Mouse (Mus musculus) forebrain, embryonic 15.5 days (tissue): Measurements from ENCODE around the gene Dnajb2. TPM values are rescaled to one million over a fixed set of nuclear protein-coding genes. Genes with fewer than 3 reads are reported as not detected.

Experiments used
- ATAC-seq: fragments of 200-750 bp; cut with Nextera tagmentation; replicated peaks from 2 replicates; pipeline ENCODE4 v1.8.0; 2017; ENCODE audit warnings: mild to moderate bottlenecking, moderate TSS enrichment, moderate library complexity
- H3K27ac ChIP-seq: fragments of 300-500 bp; sonication (generic); replicated peaks from 2 replicates; pipeline ENCODE4 v1.5.1; 2015; ENCODE audit warnings: mild to moderate bottlenecking, inconsistent platforms
- H3K27me3 ChIP-seq: fragments of 300-500 bp; sonication (generic); 2 replicates; pipeline ENCODE4 v1.6.1; 2015; ENCODE audit warnings: inconsistent platforms
- H3K36me3 ChIP-seq: fragments of 300-500 bp; sonication (generic); 2 replicates; pipeline ENCODE4 v1.6.1; 2015; ENCODE audit warnings: mild to moderate bottlenecking, inconsistent platforms
- H3K4me1 ChIP-seq: fragments of 300-500 bp; sonication (generic); 2 replicates; pipeline ENCODE4 v1.6.1; 2015; ENCODE audit warnings: inconsistent platforms
- H3K4me2 ChIP-seq: fragments of 300-500 bp; sonication (generic); replicated peaks from 2 replicates; pipeline ENCODE4 v1.6.1; 2015; ENCODE audit warnings: mild to moderate bottlenecking, inconsistent platforms
- H3K4me3 ChIP-seq: fragments of 300-500 bp; sonication (generic); 2 replicates; pipeline ENCODE4 v1.5.1; 2015; ENCODE audit warnings: mild to moderate bottlenecking, inconsistent platforms
- H3K9ac ChIP-seq: fragments of 300-500 bp; sonication (generic); replicated peaks from 2 replicates; pipeline ENCODE4 v1.6.1; 2015; ENCODE audit warnings: mild to moderate bottlenecking, inconsistent platforms
- H3K9me3 ChIP-seq: fragments of 300-500 bp; sonication (generic); 2 replicates; pipeline ENCODE4 v1.6.1; 2016; ENCODE audit warnings: inconsistent platforms
- WGBS: fragments of 180-500 bp; shearing (Covaris S2); methylation state at CpG from one replicate; pipeline ENCODE4 v1.1.7; 2015; ENCODE audit warnings: mixed read lengths; 5-methylcytosine and 5-hydroxymethylcytosine counted together
- polyA plus RNA-seq: library from polyadenylated mRNA; unstranded; fragments of >200 nt; fragmentation: Nextera tagmentation; extraction: Ambion mirVana; gene quantifications from 2 replicates; pipeline ENCODE4 v1.2.1, GENCODE M21; 2015

Gene Dnajb2
- polyA plus RNA-seq, 1 experiment from 2014 or later = 54.0 TPM

DNA sequence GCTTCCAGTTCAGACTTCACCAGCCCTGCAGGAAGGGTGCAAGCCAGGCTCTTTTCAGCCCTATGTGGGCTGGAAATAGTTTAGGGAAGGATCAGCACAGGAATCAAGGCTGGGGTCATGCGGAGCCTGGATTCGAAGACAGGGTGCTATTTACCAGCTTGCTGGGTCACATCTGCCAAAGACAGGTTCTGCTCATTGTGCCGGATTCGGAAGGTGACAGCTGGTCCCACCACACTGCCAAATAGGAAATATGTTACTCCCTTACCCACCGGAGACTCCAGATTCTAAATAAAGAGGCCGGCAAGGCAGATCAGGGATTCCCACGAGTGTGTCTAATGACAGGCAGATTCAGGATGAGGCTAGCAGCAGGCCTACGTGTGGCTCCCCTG is 18.4 kb downstream of the Dnajb2 start:
- Histone ChIP-seq H3K4me1 (peaks cover 23% of the 10 kb centered on the region), H3K4me3 (no peak overlapping the region), H3K36me3 (no peaks in the 10 kb centered on the region), H3K27me3 (0 out of 2 replicates have a peak, but pooled peaks cover 4% of the 10 kb centered on the region), H3K4me2 (no peak overlapping the region), H3K9me3 (no peaks in the 10 kb centered on the region), H3K9ac (no peak overlapping the region), H3K27ac (peak overlapping the region; percentile 32; the same call in 1 of the 2 replicates)
- ATAC-seq = 0 out of 2 replicates have a peak, but pooled peaks have one; percentile 2
- WGBS = 48% methylated on average over 8 of the region's 8 CpGs

DNA sequence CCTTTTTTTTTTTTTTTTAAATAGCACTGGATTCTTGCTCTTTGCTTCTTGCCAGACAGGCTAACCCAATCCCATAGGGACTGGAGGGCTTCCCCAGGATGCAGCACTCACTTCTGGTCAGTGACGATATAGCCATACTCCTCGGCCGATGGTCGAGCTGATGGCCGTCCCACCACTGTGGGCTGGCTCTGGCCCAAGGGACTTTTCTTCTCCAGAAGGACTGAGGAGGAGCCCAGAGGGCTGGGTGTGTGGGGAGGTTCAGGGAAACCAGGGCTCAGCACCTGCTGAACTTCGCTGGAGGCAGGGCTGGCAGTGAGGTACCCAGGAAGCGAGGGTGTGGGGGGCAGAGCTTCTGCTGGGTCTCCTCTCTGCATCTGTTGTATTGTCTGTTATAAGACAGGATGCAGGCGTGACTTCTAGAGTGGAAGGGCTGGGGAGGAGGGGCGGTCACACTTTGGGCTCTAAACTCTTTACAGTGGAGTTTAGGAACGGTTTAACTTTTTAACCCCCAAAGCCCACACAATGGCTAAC is 19.4 kb downstream of the Dnajb2 start:
- Histone ChIP-seq H3K4me2 (no peak overlapping the region), H3K9ac (no peak overlapping the region), H3K36me3 (no peaks in the 10 kb centered on the region), H3K4me3 (no peak overlapping the region), H3K9me3 (no peaks in the 10 kb centered on the region), H3K27ac (no peak overlapping the region), H3K4me1 (peaks cover 18% of the 10 kb centered on the region), H3K27me3 (0 out of 2 replicates have a peak, but pooled peaks cover 4% of the 10 kb centered on the region)
- ATAC-seq = no peak
- WGBS = 73% methylated on average over 10 of the region's 10 CpGs

DNA sequence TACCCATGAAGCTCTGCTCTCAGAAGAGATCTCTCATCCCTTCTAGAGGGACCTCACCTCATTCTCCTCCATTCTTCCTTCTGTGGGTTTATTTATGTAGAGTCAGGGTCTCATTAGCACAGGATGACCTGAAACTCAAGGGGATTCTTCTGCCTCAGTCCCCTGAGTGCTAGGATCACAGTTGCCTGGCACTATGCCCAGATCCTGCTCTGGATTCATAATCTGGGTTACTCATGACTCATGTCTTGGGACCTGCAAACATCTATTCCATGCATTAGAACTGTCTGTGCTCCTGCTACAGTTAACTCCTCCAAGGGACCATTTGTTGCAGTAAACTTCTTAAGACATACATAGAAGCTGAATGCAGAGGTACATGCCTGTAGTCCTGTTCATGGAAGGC is 25.1 kb downstream of the Dnajb2 start:
- H3K4me3 ChIP-seq = no peak overlapping the region
- no peaks in the 10 kb centered on the region for H3K9me3 ChIP-seq
- H3K27ac ChIP-seq = no peak overlapping the region
- peaks cover 46% of the 10 kb centered on the region for H3K27me3 ChIP-seq
- no peak overlapping the region for H3K9ac ChIP-seq
- H3K4me1 ChIP-seq = peaks cover 10% of the 10 kb centered on the region
- ATAC-seq = no peak
- H3K36me3 ChIP-seq = no peaks in the 10 kb centered on the region
- no peak overlapping the region for H3K4me2 ChIP-seq

- Histone ChIP-seq H3K4me1 (peaks cover 10% of the 10 kb centered on the region), H3K4me3 (peak overlapping the region; percentile 50), H3K36me3 (no peaks in the 10 kb centered on the region), H3K27ac (no peak overlapping the region), H3K9ac (peak overlapping the region; percentile 43), H3K4me2 (peak overlapping the region; percentile 72), H3K9me3 (no peaks in the 10 kb centered on the region), H3K27me3 (peaks cover 44% of the 10 kb centered on the region)
- ATAC-seq = peak; percentile 54
- 2% methylated on average over 40 of the region's 40 CpGs for WGBS
Measured at GRCm38 (mm10) chr1:75262969-75263951, 27.1 kb downstream of the Dnajb2 start.

GRCm38 (mm10) chr1:75264091-75264880 is 28.1 kb downstream of the Dnajb2 start, which contains the start of gene Ptprn:
Gene Ptprn, minus strand, starts transcription at chr1:75264502.
- peak; percentile 63 for ATAC-seq
- peak within 1 kb of the TSS; percentile 43 for H3K9ac ChIP-seq
- no peak within 1 kb of the TSS for H3K27ac ChIP-seq
- 13% methylated on average over 28 of the region's 32 CpGs for WGBS
- peaks cover 10% of the 10 kb centered on the region for H3K4me1 ChIP-seq
- H3K9me3 ChIP-seq = no peaks in the 10 kb centered on the region
- H3K4me2 ChIP-seq = peak within 1 kb of the TSS; percentile 72
- peak within 1 kb of the TSS; percentile 50 for H3K4me3 ChIP-seq
- peaks cover 42% of the 10 kb centered on the region for H3K27me3 ChIP-seq
- H3K36me3 ChIP-seq = no peaks in the 10 kb centered on the region

- peak overlapping the region; percentile 39 for H3K4me2 ChIP-seq
- H3K4me1 ChIP-seq = peaks cover 7% of the 10 kb centered on the region; the same call in 1 of the 2 replicates
- no peak overlapping the region for H3K27ac ChIP-seq
- peaks cover 32% of the 10 kb centered on the region; the same call in 1 of the 2 replicates for H3K27me3 ChIP-seq
- peak overlapping the region; percentile 30 for H3K9ac ChIP-seq
- H3K4me3 ChIP-seq = peak overlapping the region; percentile 34
- WGBS = 2% methylated on average over 23 of the region's 23 CpGs
- no peaks in the 10 kb centered on the region for H3K9me3 ChIP-seq
- no peaks in the 10 kb centered on the region for H3K36me3 ChIP-seq
- 0 out of 2 replicates have a peak, but pooled peaks have one; percentile 64 for ATAC-seq
Measured at GRCm38 (mm10) chr1:75277195-75278188, 41.3 kb downstream of the Dnajb2 start.

- under 1% methylated on average over 13 of the region's 13 CpGs for WGBS
- H3K4me1 ChIP-seq = peaks cover 7% of the 10 kb centered on the region; the same call in 1 of the 2 replicates
- H3K9me3 ChIP-seq = no peaks in the 10 kb centered on the region
- peak within 1 kb of the TSS; percentile 39 for H3K4me2 ChIP-seq
- peak within 1 kb of the TSS; percentile 30 for H3K9ac ChIP-seq
- peak within 1 kb of the TSS; percentile 34 for H3K4me3 ChIP-seq
- ATAC-seq = no peak
- peaks cover 32% of the 10 kb centered on the region; the same call in 1 of the 2 replicates for H3K27me3 ChIP-seq
- H3K36me3 ChIP-seq = no peaks in the 10 kb centered on the region
- no peak within 1 kb of the TSS for H3K27ac ChIP-seq
Measured at GRCm38 (mm10) chr1:75278228-75278627, 42.0 kb downstream of the Dnajb2 start, which contains the start of gene Resp18. Gene Resp18, minus strand, starts transcription at chr1:75278415.

- WGBS = 70% methylated on average over 5 of the region's 5 CpGs
- Histone ChIP-seq H3K27ac (no peak overlapping the region), H3K9ac (no peak overlapping the region), H3K27me3 (peaks cover 13% of the 10 kb centered on the region; the same call in 1 of the 2 replicates), H3K4me1 (peaks cover 4% of the 10 kb centered on the region; the same call in 1 of the 2 replicates), H3K36me3 (no peaks in the 10 kb centered on the region), H3K4me3 (no peak overlapping the region), H3K4me2 (no peak overlapping the region), H3K9me3 (no peaks in the 10 kb centered on the region)
- ATAC-seq = 0 out of 2 replicates have a peak, but pooled peaks have one; percentile 58
Measured at GRCm38 (mm10) chr1:75283017-75283416, 46.8 kb downstream of the Dnajb2 start.

DNA sequence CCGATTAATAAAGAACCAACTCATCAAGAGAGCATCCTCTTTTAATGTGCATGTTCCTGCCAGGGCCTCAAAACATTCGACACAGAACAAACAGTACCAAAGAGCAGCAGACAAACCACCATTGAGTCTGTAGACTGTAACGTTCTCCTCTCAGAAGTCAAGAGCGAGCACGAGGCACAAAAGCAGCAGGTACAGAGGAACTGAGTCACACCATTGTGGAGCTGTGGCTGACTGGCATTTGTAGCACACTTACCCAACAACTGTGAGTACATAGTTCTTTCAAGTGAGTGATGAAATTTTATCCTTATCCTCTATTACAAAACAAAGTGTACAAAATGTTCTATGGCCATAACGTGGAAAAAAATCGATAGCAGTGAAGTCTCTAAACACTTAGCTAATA is 48.7 kb downstream of the Dnajb2 start:
- peaks cover 14% of the 10 kb centered on the region for H3K4me1 ChIP-seq
- 0 out of 2 replicates have a peak, but pooled peaks cover 3% of the 10 kb centered on the region for H3K27me3 ChIP-seq
- WGBS = 88% methylated on average over 7 of the region's 7 CpGs
- ATAC-seq = no peak
- no peaks in the 10 kb centered on the region for H3K36me3 ChIP-seq
- no peak overlapping the region for H3K27ac ChIP-seq
- no peaks in the 10 kb centered on the region for H3K9me3 ChIP-seq
- H3K9ac ChIP-seq = no peak overlapping the region
- no peak overlapping the region for H3K4me2 ChIP-seq
- H3K4me3 ChIP-seq = no peak overlapping the region

DNA sequence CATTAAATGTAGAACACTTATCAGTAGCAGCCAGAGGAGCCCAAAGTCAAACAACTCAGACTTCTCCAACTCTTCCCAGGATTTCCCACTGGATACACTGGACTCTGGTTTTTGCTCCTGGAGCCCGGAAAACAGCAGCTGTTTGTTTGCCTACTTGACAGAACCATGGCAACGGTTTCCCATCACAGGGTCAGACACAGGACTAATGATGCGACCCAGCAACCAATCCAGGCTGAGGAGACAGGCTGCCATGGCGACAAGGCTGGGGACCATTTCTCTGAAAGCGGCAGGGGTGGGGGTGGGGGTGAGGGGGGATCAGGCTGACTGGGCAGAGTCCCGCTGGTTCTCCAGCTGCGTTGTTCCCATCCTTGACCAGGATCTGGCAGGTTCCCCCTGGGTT is 53.2 kb downstream of the Dnajb2 start:
- no peaks in the 10 kb centered on the region for H3K9me3 ChIP-seq
- no peak overlapping the region for H3K4me2 ChIP-seq
- 3% methylated on average over 7 of the region's 7 CpGs for WGBS
- no peak overlapping the region for H3K9ac ChIP-seq
- H3K4me3 ChIP-seq = no peak overlapping the region
- peak overlapping the region; percentile 83 for H3K27ac ChIP-seq
- peaks cover 18% of the 10 kb centered on the region for H3K4me1 ChIP-seq
- 0 out of 2 replicates have a peak, but pooled peaks cover 3% of the 10 kb centered on the region for H3K27me3 ChIP-seq
- ATAC-seq = peak; percentile 92
- no peaks in the 10 kb centered on the region for H3K36me3 ChIP-seq
